Mouse (Mus musculus): ENCODE results near the gene Gm7102. TPM values are rescaled to one million over a fixed set of nuclear protein-coding genes. Genes with fewer than 3 reads are reported as not detected.

Gene Gm7102
- total and polyA plus RNA-seq, 3 experiments: 1.9 TPM; not detected in 2

GRCm38 (mm10) chr19:61151701-61152420 lies 24.2 kb downstream of the Gm7102 start:
- Histone ChIP-seq H3K9ac (ENCODE audit: control insufficient read depth, low read depth, low read length, poor library complexity, severe bottlenecking) (no peak overlapping the region), H3K79me2 (ENCODE audit: control insufficient read depth, insufficient read depth, low read length, poor library complexity) (no peaks in the 10 kb centered on the region), H3K9me3 (replicated peaks; ENCODE audit: insufficient read depth, low read length) (no peaks in the 10 kb centered on the region), H3K27ac (ENCODE audit: control insufficient read depth, low read depth, low read length) (no peak overlapping the region), H3K4me1 (ENCODE audit: control insufficient read depth in 1 of 2, insufficient read depth in 2 of 2, low read length in 2 of 2) (0 out of 4 replicates have a peak, but pooled peaks cover 0 to 3% of the 10 kb centered on the region in 2 experiments), H3K4me3 (ENCODE audit: control insufficient read depth in 1 of 2, insufficient read depth in 1 of 2, low read depth in 2 of 2, low read length in 2 of 2) (no peak overlapping the region), H3K27me3 (ENCODE audit: control insufficient read depth in 1 of 2, insufficient read depth in 2 of 2, low read length in 2 of 2) (peaks cover 0 to 3% of the 10 kb centered on the region in 2 experiments; a peak in 1 of 4 replicates), H3K36me3 (ENCODE audit: control insufficient read depth in 1 of 2, insufficient read depth in 2 of 2, low read length in 2 of 2) (no peaks in the 10 kb centered on the region)
- TF ChIP-seq EP300 (IDR thresholded peaks at IDR 0.05; ENCODE audit: low read depth in 1 of 2, low read length in 2 of 2): 0 out of 4 replicates have a peak, but pooled peaks of 1 of the 2 experiments have one; percentile 14
- no peak for TF ChIP-seq UBTF (IDR thresholded peaks at IDR 0.05; ENCODE audit: borderline replicate concordance, insufficient read depth, low read depth, low read length)
- DNase-seq (ENCODE audit: low read depth, low spot score): no peak

- no peak for TF ChIP-seq ELF1 (IDR thresholded peaks at IDR 0.05; ENCODE audit: low read depth, low read length)
- no peak for TF ChIP-seq ZKSCAN1 (IDR thresholded peaks at IDR 0.05; ENCODE audit: low read depth, low read length)
- no peak for TF ChIP-seq CHD1 (IDR thresholded peaks at IDR 0.05; ENCODE audit: low read depth, low read length)
- peaks cover 0 to 3% of the 10 kb centered on the region in 2 experiments; a peak in 1 of 4 replicates for H3K27me3 ChIP-seq (ENCODE audit: control insufficient read depth in 1 of 2, insufficient read depth in 2 of 2, low read length in 2 of 2)
- no peak overlapping the region for H3K9ac ChIP-seq (ENCODE audit: control insufficient read depth, low read depth, low read length, poor library complexity, severe bottlenecking)
- H3K4me1 ChIP-seq (ENCODE audit: control insufficient read depth in 1 of 2, insufficient read depth in 2 of 2, low read length in 2 of 2): 0 out of 4 replicates have a peak, but pooled peaks cover 0 to 3% of the 10 kb centered on the region in 2 experiments
- H3K4me3 ChIP-seq (ENCODE audit: control insufficient read depth in 1 of 2, insufficient read depth in 1 of 2, low read depth in 2 of 2, low read length in 2 of 2): no peak overlapping the region
- DNase-seq (ENCODE audit: low read depth, low spot score): no peak
- H3K79me2 ChIP-seq (ENCODE audit: control insufficient read depth, insufficient read depth, low read length, poor library complexity): no peaks in the 10 kb centered on the region
- H3K36me3 ChIP-seq (ENCODE audit: control insufficient read depth in 1 of 2, insufficient read depth in 2 of 2, low read length in 2 of 2): no peaks in the 10 kb centered on the region
- no peak overlapping the region for H3K27ac ChIP-seq (ENCODE audit: control insufficient read depth, low read depth, low read length)
- no peaks in the 10 kb centered on the region for H3K9me3 ChIP-seq (replicated peaks; ENCODE audit: insufficient read depth, low read length)
These were observed 24.8 kb downstream of the Gm7102 start for GRCm38 (mm10) chr19:61151372-61151700.

GRCm38 (mm10) chr19:61141299-61141698 lies 34.8 kb downstream of the Gm7102 start:
- no peak for DNase-seq (ENCODE audit: low read depth, low spot score)
- no peaks in the 10 kb centered on the region for H3K27me3 ChIP-seq (ENCODE audit: control insufficient read depth in 1 of 2, insufficient read depth in 2 of 2, low read length in 2 of 2)
- TF ChIP-seq JUND (IDR thresholded peaks at IDR 0.05; ENCODE audit: low read depth, low read length) (no peak), CHD1 (IDR thresholded peaks at IDR 0.05; ENCODE audit: low read depth, low read length) (peak; percentile 66; the same call in 1 of the 2 replicates), HCFC1 (IDR thresholded peaks at IDR 0.05; ENCODE audit: low read depth, low read length) (no peak)
- peaks cover 0 to 11% of the 10 kb centered on the region in 2 experiments; a peak in 2 of 4 replicates for H3K36me3 ChIP-seq (ENCODE audit: control insufficient read depth in 1 of 2, insufficient read depth in 2 of 2, low read length in 2 of 2)
- H3K9me3 ChIP-seq (replicated peaks; ENCODE audit: insufficient read depth, low read length): no peaks in the 10 kb centered on the region
- H3K4me1 ChIP-seq (ENCODE audit: control insufficient read depth in 1 of 2, insufficient read depth in 2 of 2, low read length in 2 of 2): peaks cover 3 to 8% of the 10 kb centered on the region in 2 experiments
- H3K27ac ChIP-seq (ENCODE audit: control insufficient read depth, low read depth, low read length): no peak overlapping the region
- H3K79me2 ChIP-seq (ENCODE audit: control insufficient read depth, insufficient read depth, low read length, poor library complexity): peaks cover 10% of the 10 kb centered on the region
- H3K4me3 ChIP-seq (ENCODE audit: control insufficient read depth in 1 of 2, insufficient read depth in 1 of 2, low read depth in 2 of 2, low read length in 2 of 2): peak overlapping the region; percentile 87 to 89
- peak overlapping the region; percentile 80 for H3K9ac ChIP-seq (ENCODE audit: control insufficient read depth, low read depth, low read length, poor library complexity, severe bottlenecking)
